Mouse (Mus musculus): ENCODE results near the gene Nsun2.

The Nsun2 gene

GRCm38 (mm10) chr13:69638108-69638626, 104.6 kb downstream of the Nsun2 start:
- DNase-seq: no peak

DNA sequence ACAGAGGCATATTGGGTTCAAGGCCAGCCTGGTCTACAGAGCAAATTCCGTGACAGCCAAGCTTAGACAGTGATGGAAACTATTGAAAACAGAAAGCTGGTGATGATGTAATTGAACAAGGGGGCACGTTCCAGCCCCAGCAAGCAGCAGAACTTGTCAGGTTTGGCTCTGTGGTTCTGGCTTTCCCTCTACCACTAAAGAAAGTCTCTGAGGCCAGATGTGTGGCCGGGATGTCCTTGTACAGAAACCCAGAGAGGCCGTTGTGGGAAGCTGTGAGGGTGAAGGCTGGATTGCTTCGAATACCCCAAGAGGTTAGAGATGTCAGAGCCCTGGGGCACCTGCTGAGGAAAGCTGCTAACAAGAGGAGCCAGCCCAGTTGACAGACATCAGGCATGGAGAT, 105.7 kb downstream of the Nsun2 start:
- DNase-seq: no peak

DNA sequence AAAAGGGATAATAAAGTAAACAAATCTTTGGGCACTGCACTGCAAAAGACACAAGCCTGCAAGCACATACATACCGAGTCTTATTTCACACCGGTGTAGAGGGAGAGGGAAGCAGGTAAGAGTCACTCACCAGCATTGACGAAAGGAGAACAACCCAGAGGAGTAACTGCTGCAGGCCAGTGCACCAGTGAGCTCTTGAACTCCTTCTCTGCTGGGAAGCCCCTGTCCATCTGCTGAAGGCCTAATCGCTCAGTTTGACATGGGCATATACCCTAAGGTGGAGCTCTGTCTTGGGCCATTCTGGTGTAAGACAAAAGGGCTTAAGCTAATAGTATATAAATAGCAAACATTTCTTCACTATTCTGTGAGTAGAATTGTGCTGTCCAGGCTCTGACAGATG, 106.6 kb downstream of the Nsun2 start:
- no peak for DNase-seq

DNA sequence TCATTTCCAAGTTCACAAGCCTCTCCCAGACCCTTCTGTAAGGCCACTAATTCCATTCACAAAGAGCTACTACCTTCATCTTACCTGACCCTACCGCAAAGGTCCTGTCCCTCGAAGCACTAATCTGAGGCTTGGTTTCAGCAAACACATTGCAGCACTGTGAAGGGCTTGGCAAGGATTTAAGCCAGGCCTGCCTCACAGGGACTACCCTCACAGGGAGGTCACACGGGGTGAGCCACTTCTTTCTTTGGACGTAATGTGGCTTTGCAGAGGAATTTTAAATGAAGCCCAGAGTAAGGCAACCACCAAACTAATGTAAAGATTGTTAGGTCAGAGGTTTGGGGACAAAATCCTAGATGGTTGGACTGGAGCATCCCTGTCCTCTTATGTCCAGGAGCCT, 107.0 kb downstream of the Nsun2 start:
- no peak for DNase-seq

DNA sequence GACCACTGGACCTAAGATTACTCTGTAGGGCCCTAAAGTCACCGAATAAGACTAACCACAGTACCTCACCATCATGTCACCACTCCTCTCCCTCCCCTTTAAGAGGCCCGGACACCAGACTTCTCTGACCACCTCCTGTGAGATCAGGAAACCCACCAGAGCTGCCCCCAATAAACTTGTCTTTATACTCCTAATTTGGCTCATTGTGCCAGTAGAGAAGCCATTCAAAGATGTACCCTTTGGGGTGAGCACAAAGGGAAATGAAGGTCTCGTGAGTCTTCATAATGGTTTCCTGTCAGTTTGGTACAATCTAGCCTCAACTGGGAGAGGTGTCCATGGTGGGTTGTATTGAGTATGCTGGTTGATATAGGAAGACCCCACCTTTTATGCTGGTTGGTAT, 107.5 kb downstream of the Nsun2 start:
- DNase-seq: no peak

DNA sequence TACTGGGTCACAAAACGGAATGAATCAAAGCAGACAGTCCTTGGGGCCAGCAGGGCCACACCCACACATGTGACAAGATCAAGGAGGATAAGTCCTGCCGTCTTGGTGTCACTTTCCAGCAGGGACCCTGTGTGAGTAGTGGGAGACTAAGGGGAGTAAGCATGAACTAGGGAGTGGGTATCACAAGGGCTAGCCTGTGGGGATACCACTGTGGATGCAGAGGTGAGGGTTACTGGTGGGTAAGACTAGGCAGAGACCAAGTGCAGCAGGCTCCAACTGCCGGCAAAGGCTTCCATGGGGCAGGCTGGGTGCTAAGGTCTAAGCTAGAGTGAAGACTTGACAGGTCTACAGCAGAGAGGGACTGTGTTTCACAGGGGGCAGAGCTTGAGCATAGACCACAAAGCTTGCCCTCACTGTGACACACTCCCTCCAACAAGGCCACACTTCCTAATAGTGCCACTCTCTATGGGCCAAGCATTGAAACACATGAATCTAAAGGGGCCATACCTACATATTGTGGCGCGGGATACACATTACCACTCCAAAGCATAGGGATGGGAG, 109.2 kb downstream of the Nsun2 start:
- no peak for DNase-seq

DNA sequence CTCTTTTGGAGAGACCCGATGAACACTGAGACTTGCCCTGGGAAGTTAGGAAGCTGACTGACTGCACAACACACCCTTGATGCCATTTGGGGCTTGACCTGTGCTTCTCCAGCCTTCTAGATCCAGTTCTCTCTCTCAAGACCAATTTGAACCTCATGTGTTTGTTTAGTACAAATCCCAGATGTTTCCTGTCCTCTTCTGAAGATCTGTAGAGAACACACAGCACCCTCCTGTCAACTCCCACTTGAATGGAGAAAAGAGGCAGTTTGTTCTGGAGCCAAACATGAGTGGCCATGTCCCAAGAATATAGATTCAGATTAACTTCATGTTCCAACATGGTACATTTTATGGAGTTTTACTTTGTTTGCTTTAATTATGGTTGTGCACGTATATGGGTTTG, 110.4 kb downstream of the Nsun2 start:
- no peak for DNase-seq

DNA sequence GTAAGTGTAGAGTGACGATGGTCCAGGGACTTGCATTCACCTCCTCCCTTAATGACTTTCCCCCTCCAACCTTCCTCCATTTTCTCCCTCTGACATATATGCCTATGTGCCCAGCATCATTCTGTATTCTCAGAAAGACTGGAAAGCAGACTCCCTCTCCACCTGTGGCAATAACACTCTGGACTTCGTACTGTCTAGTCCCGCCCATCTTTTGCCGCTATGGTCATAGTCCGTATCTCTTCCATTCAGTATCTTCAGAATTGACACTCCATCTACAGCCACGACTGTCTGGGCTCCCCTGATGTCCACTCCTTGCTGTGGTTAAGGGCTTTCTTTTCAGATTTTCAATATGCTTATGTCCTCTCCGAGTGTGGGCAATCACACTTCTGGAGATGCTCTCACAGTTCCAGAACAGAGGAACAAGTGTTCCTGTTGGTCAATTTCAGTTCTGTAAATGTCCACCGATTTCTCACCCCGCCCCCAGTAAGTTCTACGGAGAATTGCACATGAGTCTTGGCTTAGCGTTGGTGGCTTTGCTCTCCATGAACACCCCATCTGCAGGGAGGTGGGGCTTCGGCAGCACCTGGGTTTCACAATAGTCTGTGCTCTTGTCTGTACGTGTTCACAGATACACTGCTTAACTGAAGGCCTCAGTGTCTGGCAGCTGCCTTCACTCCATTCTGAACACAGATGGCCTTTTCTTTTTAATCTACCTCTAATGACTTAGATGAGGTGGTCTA, 111.1 kb downstream of the Nsun2 start:
- DNase-seq: no peak

DNA sequence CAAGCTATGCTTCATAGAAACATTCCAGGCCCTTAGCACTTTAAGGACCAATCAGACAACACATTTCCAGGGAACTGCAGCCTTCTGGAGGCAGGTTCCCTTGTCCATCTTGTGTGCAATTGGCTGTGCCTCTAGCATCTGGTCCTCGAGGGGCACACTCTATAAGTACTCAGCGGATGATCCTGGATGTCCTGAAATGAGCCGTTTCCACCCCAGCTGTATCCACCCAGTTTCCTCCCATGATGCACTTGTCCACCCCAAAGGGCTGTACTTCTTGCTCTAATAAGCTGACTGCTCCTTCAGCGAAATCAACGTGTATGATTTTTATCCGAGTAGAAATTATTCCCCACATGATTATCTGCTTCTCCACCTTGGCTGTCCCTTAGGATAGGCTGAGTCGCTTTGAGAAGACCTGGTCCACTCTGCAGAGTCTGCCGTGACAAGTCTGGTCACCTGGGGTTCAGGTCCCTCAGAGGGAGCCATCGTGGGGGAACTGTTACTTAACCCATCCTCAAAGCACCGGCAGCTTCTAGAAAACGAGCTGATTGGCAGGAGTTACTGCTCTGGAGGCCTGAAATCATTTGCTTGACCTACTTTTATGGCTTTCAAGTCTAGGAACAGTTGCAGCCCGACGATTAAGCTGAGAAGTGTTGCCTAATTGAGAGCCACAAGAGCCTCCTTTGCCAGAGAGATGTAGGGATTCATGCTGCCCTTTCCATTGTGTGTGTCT, 112.3 kb downstream of the Nsun2 start:
- DNase-seq: no peak

DNA sequence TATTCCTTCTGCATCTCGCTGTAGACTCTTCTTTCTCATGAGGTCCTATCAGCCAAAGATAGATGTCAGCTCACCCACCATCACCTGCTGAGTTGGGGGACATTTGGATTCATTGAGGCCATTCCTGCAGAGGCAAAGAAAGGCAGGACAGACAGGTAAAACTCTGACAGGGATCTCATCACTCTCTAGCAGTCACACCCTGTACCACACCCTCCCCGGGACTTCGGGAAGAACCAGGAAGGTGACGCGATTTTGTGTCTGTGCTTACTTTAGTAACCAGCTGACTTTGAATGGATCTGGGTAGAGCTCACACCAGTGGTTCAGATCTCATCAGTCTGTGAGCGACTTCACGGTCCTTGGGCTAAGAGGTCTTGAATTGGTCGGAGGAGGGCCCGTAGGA, 112.9 kb downstream of the Nsun2 start:
- no peak for DNase-seq

DNA sequence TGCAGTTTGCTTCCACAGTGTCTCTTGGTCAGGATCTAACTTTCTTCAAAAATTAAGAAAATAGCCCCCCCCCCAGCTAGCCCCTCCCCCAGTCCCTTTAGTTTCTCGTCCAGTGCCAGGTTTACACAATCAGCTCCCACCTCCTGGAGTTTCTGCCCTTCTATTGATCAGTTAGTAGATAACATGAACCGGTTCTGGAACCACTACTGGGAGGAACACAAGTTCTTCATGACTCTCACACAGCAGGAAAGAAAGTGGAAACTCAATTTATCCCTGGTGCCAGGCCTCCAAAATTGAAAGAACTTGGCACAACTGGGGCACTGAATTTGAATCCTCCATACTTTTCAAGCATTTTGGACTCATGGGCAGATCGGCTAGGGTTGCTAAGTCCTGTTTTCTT, 121.0 kb downstream of the Nsun2 start:
- no peak for DNase-seq

DNA sequence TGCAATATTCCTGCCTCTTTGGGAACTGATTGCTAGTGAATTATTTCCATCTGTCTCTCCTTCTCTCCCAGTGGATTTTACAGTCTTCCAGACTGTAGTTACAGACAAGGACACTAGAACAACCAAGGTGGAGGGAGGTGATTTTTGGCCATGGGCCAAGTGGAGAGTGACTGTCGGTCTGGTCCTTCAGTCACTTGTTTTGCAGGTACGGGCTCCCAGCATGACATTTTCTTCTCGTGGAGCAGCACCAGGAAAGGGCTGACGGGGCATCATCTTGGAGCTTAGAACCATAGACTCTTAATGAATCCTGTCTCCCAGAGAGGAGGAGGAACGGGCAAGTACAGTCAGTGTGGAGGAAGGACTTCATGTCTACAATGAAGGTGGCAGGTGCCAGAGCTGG, 138.6 kb downstream of the Nsun2 start:
- no peak for DNase-seq

DNA sequence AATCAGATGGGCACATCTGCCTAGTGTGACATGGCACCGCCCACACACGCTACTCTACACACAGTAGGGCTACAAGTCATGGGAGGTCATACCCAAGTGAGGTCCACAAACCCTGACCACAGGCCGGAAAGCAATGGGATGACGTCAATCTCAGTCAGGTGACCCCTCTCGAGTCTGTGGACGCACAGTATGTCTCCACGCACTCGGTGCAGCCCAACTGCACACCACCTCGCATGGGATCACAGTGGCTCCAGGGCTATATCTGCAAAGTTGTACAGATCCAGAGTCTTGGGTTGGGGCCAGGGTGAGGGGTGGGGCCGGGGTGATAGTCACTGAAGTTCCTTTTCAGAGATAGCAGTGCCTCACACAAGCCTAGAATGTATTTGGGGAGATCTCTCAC, 139.0 kb downstream of the Nsun2 start:
- no peak for DNase-seq

DNA sequence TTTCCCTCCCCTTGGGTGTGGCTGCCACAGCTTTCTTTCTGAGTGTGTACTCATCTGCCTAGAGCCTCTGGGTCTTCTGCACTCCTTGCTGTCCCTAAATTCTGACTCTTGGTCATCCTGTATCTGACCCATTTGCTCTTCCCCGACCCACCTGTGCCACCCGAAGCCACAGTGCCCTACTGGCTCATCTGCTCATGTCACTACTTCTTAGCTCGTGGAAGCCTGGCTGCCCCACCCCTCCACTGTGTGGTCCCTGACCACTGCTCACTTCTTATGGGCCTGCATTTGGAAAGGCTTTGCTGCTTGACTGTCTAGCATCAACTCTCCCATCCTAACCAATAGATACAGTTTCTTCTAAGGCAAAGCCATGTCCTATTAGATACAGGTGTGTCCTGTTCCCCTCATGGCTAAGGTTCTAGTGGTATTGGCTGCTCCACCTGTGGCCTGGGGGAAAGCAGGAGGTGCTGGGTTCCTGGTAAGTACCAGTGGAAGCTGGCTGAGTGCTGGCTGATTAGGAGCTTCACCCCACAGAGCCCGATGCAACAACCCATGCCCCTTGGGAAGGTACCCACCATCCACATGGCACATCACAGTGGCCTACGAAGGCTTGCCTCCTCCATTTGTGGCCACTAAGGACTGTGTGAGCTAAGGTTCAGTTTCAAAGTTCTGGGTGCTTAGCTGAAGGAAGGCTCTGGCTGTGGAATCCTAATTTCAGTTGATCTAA, 139.8 kb downstream of the Nsun2 start:
- no peak for DNase-seq

DNA sequence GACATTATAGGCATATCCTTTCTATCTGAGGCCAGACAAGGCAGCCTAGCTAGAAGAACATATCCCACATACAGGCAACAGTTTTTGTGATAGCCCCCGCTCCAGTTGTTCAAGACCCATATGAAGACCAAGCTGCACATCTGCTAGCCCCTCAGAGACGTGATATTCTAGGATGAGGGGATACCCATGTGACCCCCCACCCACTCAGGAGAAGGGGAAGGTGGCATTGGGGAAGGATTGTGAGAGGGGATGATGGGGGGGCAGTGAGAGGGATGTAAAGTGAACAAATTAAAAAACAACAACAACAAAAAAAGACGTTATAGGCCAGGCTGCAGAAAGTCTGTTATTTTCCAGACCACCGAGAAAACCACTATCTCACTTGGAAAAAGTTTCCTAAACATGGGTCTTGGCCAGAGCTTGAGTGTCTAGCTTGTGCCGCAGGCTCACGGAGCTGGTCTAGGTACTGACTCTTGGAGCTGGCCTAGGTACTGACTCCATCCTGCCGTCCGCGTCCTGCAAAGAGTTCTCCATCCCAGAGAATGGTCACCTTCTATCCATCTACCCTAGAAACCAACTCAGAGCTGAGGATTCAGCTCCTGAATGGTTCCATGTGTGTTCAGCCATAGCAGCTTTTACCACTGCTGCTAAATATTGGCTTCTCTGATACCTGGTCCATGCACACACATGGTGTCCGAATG, 140.5 kb downstream of the Nsun2 start:
- DNase-seq: no peak
